Mouse (Mus musculus): Measurements from ENCODE around the gene Rimkla.

Rimkla gene

GRCm38 (mm10) chr4:119417894-119418293 is 74.5 kb downstream of the Rimkla start:
- peak in 1 of 2 experiments; percentile 6 for DNase-seq (ENCODE audit: low spot score in 2 of 2)

DNA sequence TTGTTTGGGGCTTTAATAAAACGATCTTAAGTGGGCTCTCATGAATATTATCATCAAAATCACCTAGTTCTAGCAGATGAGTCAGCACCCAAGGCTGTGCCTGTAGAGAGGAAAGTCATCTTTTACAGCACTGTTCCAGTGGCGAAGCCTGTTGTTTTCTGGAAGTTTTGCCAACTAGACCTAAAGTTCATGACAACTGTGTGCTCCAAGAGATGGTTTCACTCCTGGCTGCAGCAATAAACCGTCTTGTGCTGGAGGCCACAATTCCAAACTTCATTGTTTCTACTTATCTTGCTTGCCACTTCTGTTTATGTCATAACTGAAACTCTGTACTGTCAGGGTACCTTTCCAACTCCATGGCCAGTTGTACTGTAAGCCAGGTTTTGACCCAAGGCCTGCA is 75.2 kb downstream of the Rimkla start:
- DNase-seq (ENCODE audit: low spot score in 2 of 2), result no peak
